Mouse (Mus musculus) bone marrow macrophage, adult 2 months (primary cell): ENCODE measurements around the gene Rnf208.

ENCODE experiments used
- CTCF ChIP-seq: IDR thresholded peaks from 2 replicates; pipeline ENCODE4 v1.5.1; 2012; ENCODE audit warnings: low read depth, mild to moderate bottlenecking, low read length, moderate library complexity
- POLR2A ChIP-seq: IDR thresholded peaks from 2 replicates; pipeline ENCODE4 v1.6.1; 2012; ENCODE audit warnings: mild to moderate bottlenecking, low read depth, low read length, borderline replicate concordance

- TF ChIP-seq POLR2A (no peak), CTCF (no peak)
Measured at GRCm38 (mm10) chr2:25290816-25291130, 48.7 kb downstream of the Rnf208 start.
